Mouse (Mus musculus) CD4-positive, CD25-positive, alpha-beta regulatory T cell, adult 2 months (primary cell): Measurements from ENCODE around the gene Npdc1.
A peak's percentile ranks its signal among the peaks of the same experiment; 100 is the strongest.

Experiments used
- DNase-seq: peaks from one replicate; pipeline ENCODE4 v3.0.0-alpha.2; 2012; ENCODE audit warnings: low read depth, low spot score

The Npdc1 gene

GRCm38 (mm10) chr2:25399051-25399450, at the start of gene Npdc1:
TSS of gene Npdc1 (plus strand) at chr2:25399351.
- DNase-seq: no peak

DNA sequence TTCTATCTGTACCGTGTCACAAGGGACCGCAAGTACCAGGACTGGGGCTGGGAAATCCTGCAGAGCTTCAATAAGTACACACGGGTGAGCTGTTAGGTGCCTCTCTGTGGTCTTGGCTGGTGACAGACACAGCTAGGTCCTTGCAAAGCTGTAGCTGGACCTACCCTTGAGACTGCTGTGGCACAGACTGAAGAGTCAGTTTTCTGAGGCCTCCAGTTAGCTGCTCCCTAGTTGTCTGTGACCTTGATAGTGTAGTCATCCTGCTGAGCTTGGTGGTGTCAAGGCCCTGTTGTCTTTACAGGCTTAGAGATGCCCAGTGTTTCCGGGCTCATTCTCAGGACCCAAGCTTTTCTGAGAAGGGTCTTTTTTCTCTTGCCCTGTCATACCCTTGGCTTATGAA, 49.7 kb upstream of the Npdc1 start:
- DNase-seq: no peak

DNA sequence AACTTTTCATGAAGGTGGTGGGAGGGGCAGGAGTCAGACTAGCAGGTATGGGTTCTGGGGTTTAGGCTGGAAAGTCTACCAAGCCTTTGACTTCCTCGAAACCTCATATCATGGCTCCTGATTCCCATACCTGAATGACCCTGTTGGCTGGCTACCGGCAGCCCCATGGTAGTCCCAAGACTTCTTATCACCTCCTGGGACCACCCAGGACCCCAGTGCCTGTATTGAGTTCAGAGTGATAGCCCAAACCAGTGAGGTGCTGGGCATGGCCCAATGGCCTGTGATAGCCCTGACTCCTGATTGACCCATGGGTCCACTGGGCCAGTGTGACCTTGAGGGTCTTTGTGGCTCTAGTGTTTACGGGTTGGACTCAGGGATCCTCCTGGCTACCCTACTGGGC, 48.5 kb upstream of the Npdc1 start:
- DNase-seq: no peak

DNA sequence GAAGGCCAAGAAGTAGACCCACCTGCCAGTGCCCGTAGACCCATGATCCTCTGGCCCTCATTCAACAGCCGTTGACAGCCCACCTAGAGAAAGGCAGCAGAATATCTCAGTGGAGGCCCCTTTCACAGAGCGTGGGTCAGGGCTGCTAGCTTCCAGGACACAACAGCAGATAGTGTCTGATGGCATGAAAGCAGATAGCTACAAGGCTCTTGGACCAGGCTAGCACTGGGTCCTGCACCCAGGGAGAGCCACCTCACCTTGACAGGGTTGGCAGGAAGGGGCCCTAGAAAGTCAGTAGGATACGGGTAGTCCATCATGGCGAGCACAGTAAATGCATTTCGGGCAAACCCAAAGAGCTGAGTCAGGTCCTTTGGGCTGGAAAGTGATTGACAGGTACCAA, 44.9 kb upstream of the Npdc1 start:
- DNase-seq: no peak

GRCm38 (mm10) chr2:25355419-25356066, 43.6 kb upstream of the Npdc1 start:
- no peak for DNase-seq

DNA sequence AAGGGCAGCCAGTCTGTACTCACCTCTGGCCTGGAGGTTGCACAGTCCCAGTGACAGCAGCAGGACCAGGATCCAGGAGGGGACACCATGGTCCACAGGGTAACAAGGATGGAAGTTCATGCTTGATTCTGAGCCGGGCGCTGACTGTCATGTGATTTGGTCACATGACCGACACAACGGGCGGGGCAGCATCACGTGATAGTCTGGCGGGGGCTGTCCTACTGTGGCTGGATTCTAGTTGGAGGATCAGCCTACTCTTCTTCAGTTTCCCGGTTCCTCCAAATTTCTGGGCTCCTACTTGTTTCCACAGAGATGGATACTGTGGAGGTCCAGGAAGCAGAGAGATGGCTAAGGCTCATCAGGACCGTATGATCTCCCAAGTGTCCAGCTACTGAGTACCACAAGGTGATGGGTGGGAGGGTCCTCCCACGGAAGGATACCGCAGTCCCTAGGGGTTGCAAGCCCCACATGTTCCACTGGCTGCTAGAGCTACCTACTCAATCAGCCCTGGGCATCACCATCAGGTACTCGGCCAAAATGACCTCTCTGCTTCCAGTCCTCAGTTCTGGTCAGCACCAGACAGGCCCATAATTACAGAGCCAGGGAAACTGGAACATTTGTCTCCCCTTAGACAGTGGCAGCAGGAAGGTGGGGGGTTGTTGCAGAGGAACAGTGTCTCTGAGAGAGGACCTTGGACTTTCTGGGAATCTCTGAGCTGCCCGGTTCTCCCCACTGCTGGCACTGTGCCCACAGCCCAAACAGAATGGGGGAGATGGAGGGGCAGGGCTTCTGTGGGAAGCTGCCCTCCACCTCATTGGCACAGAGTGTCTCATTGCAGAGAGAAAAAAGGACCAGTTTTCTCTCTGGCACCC, 42.7 kb upstream of the Npdc1 start, which contains the start of gene Dpp7:
Dpp7 (minus strand) TSS at position 152 of the 872 bp plus-strand sequence.
- peak; percentile 85 for DNase-seq

GRCm38 (mm10) chr2:25359848-25360247, 39.3 kb upstream of the Npdc1 start:
- no peak for DNase-seq

GRCm38 (mm10) chr2:25363478-25364178, 35.5 kb upstream of the Npdc1 start:
- DNase-seq: no peak

DNA sequence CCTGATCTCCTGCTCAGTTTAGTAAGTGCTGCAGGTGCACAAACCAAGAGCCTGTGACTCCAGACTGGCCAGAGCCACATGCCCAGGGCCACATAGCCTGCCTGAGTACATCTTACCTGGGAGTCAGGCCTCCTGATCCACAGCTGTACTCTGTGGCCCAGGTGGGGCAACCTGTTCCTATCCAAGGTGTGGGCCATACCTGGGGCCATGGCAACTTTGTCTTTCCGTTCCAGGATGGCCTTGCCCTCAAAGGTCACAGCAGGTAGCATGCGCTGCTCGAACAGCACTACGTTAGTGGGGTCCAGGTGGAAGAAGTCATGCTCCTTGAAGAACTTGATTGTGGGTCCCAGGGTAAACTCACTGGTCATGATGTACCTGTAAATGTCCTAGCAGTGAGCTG, 34.8 kb upstream of the Npdc1 start:
- DNase-seq: no peak

GRCm38 (mm10) chr2:25364761-25365090, 34.4 kb upstream of the Npdc1 start:
- no peak for DNase-seq

DNA sequence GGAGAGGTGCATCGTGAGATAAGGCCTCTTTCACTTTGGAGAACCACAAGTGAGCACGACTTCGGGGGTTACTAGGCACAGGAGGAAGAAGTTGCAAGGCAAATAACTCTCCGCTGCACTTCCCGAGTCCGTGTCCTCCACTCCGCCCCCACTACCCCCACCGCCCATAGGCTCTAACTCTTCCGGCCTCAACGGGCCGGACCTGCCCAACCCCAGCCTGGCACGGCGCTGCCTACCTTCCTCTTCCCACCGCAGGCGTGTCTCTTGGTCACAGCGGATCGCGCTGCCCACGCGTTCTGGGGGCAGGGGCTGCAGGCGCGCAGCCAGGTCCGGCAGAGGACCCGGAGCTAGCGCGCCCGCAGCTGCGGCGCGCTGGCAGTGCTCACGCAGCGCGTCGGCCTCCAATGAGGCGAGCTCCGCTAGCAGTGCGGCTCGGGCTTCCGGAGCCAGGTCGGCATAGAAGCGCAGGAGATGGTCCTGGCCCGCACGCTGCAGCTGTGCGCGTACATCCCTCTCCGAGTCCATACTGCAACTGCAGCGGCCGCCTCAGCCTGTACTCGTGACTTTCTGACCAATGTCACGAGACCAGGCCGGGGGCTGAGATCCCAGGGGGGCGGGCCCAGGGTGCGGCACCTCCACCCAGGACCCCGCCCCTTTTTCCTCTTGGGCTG, 33.9 kb upstream of the Npdc1 start, which contains the start of gene Uap1l1:
Uap1l1 (minus strand) TSS at position 592 of the 671 bp plus-strand sequence.
- peak; percentile 75 for DNase-seq

DNA sequence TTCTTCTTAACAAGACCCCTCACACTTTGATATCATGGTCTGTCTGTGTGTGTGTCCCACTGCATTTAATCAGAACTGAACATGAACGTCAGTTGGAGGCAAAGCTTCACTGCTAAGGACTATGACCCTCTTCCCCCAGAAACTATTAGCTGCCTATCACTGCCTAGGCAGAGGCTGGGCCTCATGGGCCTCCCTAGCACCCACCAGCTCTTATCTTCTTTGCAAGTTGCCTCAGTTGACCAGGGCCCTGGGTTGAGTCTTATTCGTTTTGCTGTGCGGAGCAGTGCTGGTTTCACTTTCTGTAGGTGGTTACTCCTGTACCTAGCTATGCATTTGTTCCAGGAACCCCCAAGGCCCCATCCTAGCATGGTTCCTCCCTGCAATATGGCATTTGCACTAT, 29.2 kb upstream of the Npdc1 start:
- DNase-seq: no peak

- peak; percentile 92 for DNase-seq
Observed at GRCm38 (mm10) chr2:25371764-25372643, 27.1 kb upstream of the Npdc1 start, which contains the start of gene Sapcd2. TSS of gene Sapcd2 (plus strand) at chr2:25372321.

GRCm38 (mm10) chr2:25372644-25373391, 26.3 kb upstream of the Npdc1 start:
- no peak for DNase-seq

DNA sequence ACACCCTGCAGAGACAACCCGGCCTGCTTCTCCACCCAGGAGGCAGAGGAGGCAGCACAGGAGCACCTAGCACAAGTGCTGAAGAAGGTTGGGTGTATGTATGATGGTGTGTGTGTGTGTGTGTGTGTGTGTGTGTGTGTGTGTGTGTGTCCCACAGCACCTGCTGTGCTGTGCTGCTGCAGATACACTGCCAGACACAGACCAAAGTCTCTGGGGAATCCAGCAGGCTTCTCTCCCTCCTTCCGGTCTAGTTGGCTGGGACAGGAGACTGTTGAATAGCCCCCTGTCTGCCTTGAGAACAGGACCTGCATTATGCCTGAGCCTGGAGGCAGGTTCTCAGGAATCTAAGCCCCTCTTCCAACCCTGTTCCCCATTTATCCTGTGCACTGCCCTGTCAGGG, 25.7 kb upstream of the Npdc1 start:
- DNase-seq: no peak

DNA sequence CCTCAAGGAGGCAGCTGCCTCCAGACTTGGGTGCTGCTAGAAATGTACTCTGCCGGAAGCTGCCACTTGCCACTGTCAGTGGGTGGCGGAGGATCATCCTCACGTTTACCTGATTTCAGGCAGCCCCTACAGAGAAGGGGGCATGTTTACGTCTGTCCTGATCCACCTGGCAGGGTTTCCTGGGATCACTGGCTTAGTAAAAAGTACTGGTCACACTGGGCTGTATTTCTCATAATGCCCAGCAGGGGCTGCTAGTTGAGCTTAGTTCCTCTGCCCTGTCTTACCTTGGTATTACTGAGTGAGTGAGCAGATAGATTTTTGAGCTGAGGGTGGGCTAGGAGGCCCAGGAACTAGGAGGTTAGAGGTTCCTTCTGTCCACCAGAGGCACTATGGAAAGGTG, 22.6 kb upstream of the Npdc1 start:
- peak; percentile 72 for DNase-seq

DNA sequence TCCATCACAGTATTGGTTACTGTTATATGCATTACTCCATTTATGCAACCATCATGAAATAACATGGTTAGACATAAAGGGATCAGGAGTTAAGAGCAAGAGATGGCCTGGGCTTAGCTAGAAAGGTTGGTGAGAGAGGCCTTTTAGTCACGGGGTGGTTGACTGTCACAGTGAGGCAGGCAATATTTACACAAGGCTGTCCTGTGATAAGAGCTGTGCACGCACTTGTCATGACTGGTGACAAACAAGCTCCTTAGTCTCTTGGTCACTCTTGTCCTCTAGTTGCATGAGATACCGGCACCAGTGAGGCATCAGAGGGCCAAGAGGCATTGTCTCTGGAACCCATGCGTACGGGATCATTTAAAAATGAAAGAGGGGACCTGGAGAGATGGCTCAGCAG, 14.7 kb upstream of the Npdc1 start:
- DNase-seq: no peak

- no peak for DNase-seq
Observed at GRCm38 (mm10) chr2:25391266-25391665, 7.9 kb upstream of the Npdc1 start.

- DNase-seq: no peak
Observed at GRCm38 (mm10) chr2:25394281-25395221, 4.6 kb upstream of the Npdc1 start.
